Mouse (Mus musculus) liver, embryonic 16.5 days (tissue): ENCODE results near the gene Lix1l. TPM values are rescaled to one million over a fixed set of nuclear protein-coding genes. Genes with fewer than 3 reads are reported as not detected.

ENCODE experiments used
- ATAC-seq: fragments of 200-750 bp; cut with Nextera tagmentation; 2 replicates; pipeline ENCODE4 v1.8.0; 2017; ENCODE audit warnings: low read depth, mild to moderate bottlenecking, moderate number of reproducible peaks, moderate library complexity
- H3K27ac ChIP-seq: fragments of 300-500 bp; sonication (generic); 2 replicates; pipeline ENCODE4 v1.5.1; 2014; ENCODE audit warnings: mild to moderate bottlenecking, low read length
- H3K27me3 ChIP-seq: fragments of 300-500 bp; sonication (generic); 2 replicates; pipeline ENCODE4 v1.6.1; 2014; ENCODE audit warnings: low read depth, low read length, mixed read lengths; ENCODE audit not compliant: control insufficient read depth, insufficient read depth
- H3K36me3 ChIP-seq: fragments of 300-500 bp; sonication (generic); 2 replicates; pipeline ENCODE4 v1.6.1; 2014; ENCODE audit warnings: mild to moderate bottlenecking; ENCODE audit not compliant: control insufficient read depth, insufficient read depth
- H3K4me1 ChIP-seq: fragments of 300-500 bp; sonication (generic); 2 replicates; pipeline ENCODE4 v1.6.1; 2014; ENCODE audit warnings: low read depth, low read length, mixed read lengths; ENCODE audit not compliant: control insufficient read depth
- H3K4me2 ChIP-seq: fragments of 300-500 bp; sonication (generic); 2 replicates; pipeline ENCODE4 v1.6.1; 2014; ENCODE audit warnings: low read depth, low read length, mixed read lengths
- H3K4me3 ChIP-seq: fragments of 300-500 bp; sonication (generic); 2 replicates; pipeline ENCODE4 v1.5.1; 2014; ENCODE audit warnings: low read depth, mild to moderate bottlenecking, low read length
- H3K9ac ChIP-seq: fragments of 300-500 bp; sonication (generic); 2 replicates; pipeline ENCODE4 v1.6.1; 2014; ENCODE audit warnings: low read depth, low read length
- H3K9me3 ChIP-seq: fragments of 300-500 bp; sonication (generic); replicated peaks from 2 replicates; pipeline ENCODE4 v1.6.1; 2016; ENCODE audit warnings: low read length; ENCODE audit not compliant: control insufficient read depth
- WGBS: fragments of 180-500 bp; shearing (Covaris S2); extraction: QIAGEN DNeasy Blood & Tissue Kit; methylation state at CpG from one replicate; pipeline ENCODE4 v1.1.7; 2014; ENCODE audit not compliant: insufficient replicate concordance; 5-methylcytosine and 5-hydroxymethylcytosine counted together
- polyA plus RNA-seq: library from polyadenylated mRNA; unstranded; fragments of >200 nt; fragmentation: Nextera tagmentation; extraction: Ambion mirVana; gene quantifications from 2 replicates; pipeline ENCODE4 v1.2.1, GENCODE M21; 2015

Gene Lix1l
- polyA plus RNA-seq, 1 experiment from 2014 or later = 0.68 TPM

DNA sequence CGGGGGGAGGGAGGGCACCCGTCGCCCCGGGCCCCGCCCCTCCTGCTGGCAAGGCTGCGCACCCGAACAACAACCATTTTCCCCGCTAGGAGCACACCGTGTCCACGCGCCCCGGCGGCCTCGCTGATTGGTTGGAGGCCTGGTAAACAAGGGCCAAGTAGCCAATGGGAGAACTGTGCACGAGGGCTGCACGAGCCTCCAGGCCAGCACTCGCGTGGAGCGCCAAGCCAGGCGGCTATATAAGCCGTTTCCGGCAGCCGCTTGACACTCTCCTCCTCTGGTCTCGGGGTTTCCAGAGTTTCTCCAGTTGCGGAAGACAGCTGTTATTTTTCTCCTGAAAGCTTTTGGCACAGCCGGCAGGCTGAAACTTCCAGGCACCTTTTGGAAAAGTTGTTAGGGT, 43.3 kb upstream of the Lix1l start, which contains the start of gene Txnip:
Gene Txnip, plus strand, starts transcription at position 264 of the 400 bp plus-strand sequence.
- WGBS = under 1% methylated on average over 26 of the region's 26 CpGs
- H3K4me1 ChIP-seq = peaks cover 30% of the 10 kb centered on the region
- peak; percentile 99 for ATAC-seq

DNA sequence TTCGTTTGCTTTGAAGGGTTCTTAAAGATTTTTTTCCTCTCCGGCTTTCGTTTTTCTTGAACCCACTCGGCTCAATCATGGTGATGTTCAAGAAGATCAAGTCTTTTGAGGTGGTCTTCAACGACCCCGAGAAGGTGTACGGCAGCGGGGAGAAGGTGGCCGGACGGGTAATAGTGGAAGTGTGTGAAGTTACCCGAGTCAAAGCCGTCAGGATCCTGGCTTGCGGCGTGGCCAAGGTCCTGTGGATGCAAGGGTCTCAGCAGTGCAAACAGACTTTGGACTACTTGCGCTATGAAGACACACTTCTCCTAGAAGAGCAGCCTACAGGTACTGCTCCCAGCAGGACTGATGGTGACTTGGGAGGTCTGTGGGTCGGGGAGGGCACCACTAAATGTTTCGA, 42.8 kb upstream of the Lix1l start:
- H3K9ac ChIP-seq = peak overlapping the region; percentile 70
- no peaks in the 10 kb centered on the region for H3K27me3 ChIP-seq
- WGBS = under 1% methylated on average over 17 of the region's 17 CpGs
- peaks cover 21% of the 10 kb centered on the region for H3K36me3 ChIP-seq
- peak; percentile 2 for ATAC-seq
- H3K4me3 ChIP-seq = peak overlapping the region; percentile 66
- H3K27ac ChIP-seq = peak overlapping the region; percentile 78
- peaks cover 30% of the 10 kb centered on the region for H3K4me1 ChIP-seq
- no peaks in the 10 kb centered on the region for H3K9me3 ChIP-seq
- H3K4me2 ChIP-seq = peak overlapping the region; percentile 95

More for the DNA sequence above, 43.3 kb upstream of the Lix1l start, which contains the start of gene Txnip:
- H3K9ac ChIP-seq = peak within 1 kb of the TSS; percentile 81
- H3K36me3 ChIP-seq = peaks cover 21% of the 10 kb centered on the region
- H3K4me2 ChIP-seq = peak within 1 kb of the TSS; percentile 95
- H3K9me3 ChIP-seq = no peaks in the 10 kb centered on the region
- H3K27me3 ChIP-seq = no peaks in the 10 kb centered on the region
- H3K4me3 ChIP-seq = peak within 1 kb of the TSS; percentile 66
- peak within 1 kb of the TSS; percentile 78 for H3K27ac ChIP-seq

DNA sequence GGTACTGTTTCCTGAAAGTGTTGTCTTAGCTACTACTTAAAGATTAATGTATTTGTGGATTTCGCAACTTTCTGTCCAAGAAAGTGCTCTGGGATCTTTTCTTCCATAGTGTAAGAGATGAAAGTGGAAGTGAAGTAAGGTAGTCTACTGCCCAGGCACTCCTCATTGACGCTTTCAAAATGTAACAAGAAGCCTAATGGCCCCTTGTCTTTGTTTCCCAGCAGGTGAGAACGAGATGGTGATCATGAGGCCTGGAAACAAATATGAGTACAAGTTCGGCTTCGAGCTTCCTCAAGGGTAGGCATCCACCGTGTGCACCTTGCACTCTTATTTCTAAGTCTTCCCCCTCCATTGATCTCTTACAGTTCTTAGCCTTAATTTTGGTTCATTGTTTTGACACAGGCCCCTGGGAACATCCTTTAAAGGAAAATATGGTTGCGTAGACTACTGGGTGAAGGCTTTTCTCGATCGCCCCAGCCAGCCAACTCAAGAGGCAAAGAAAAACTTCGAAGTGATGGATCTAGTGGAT, 42.2 kb upstream of the Lix1l start:
- no peak for ATAC-seq
- peak overlapping the region; percentile 66 for H3K4me3 ChIP-seq
- H3K4me2 ChIP-seq = peak overlapping the region; percentile 95
- H3K9me3 ChIP-seq = no peaks in the 10 kb centered on the region
- 14% methylated on average over 10 of the region's 10 CpGs for WGBS
- H3K27me3 ChIP-seq = no peaks in the 10 kb centered on the region
- peak overlapping the region; percentile 70 for H3K9ac ChIP-seq
- H3K27ac ChIP-seq = peak overlapping the region; percentile 78
- peaks cover 21% of the 10 kb centered on the region for H3K36me3 ChIP-seq
- H3K4me1 ChIP-seq = peaks cover 32% of the 10 kb centered on the region

DNA sequence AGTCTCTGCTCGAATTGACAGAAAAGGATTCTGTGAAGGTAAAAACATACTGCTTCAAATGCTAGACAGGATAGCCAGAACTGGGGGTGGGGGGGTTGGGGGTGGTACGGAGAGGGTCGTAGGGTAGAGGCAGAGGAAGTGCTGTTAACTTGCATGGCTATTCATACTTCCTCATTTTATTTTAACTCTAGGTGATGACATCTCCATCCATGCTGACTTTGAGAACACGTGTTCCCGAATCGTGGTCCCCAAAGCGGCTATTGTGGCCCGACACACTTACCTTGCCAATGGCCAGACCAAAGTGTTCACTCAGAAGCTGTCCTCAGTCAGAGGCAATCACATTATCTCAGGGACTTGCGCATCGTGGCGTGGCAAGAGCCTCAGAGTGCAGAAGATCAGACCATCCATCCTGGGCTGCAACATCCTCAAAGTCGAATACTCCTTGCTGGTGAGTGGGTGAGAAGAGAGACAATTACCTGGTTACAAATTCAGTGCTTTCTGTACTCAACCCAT, 41.5 kb upstream of the Lix1l start:
- Histone ChIP-seq H3K27ac (peak overlapping the region; percentile 29; the same call in 1 of the 2 replicates), H3K4me3 (peak overlapping the region; percentile 66), H3K9me3 (no peaks in the 10 kb centered on the region), H3K9ac (peak overlapping the region; percentile 70), H3K27me3 (no peaks in the 10 kb centered on the region), H3K4me2 (peak overlapping the region; percentile 95), H3K36me3 (peaks cover 21% of the 10 kb centered on the region), H3K4me1 (peaks cover 39% of the 10 kb centered on the region)
- ATAC-seq = no peak
- 11% methylated on average over 12 of the region's 12 CpGs for WGBS

DNA sequence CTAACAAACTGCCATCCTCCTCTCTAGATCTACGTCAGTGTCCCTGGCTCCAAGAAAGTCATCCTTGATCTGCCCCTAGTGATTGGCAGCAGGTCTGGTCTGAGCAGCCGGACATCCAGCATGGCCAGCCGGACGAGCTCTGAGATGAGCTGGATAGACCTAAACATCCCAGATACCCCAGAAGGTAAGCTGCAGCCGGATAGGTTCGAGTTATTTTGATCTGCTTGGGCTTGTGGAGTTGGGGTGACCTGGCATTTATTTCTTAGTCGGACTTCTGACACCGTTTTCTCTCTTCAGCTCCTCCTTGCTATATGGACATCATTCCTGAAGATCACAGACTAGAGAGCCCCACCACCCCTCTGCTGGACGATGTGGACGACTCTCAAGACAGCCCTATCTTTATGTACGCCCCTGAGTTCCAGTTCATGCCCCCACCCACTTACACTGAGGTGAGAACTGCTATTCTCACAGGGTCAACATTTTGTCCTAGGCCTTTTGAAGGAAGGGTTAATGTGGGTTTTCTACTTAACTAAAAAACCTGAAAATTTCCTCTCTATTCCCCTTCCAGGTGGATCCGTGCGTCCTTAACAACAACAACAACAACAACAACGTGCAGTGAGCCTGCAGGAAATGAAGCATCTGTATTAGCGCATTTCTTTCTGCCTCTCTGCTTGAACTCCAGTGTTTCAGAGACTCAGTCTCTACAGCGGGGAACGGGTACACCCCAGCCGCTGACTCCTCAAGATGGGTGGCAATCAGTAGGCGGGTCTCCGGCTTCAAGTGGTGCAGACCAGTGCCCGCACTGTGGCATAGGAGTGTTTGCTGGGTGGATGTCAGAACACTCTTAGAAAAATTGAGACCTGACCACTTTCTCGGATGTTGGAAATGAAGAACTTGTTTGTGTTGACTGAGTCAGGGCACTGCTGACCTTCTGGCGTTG, 40.8 kb upstream of the Lix1l start:
- no peaks in the 10 kb centered on the region for H3K9me3 ChIP-seq
- peak overlapping the region; percentile 66 for H3K4me3 ChIP-seq
- peaks cover 42% of the 10 kb centered on the region for H3K4me1 ChIP-seq
- ATAC-seq = no peak
- H3K4me2 ChIP-seq = peak overlapping the region; percentile 95
- peaks cover 21% of the 10 kb centered on the region for H3K36me3 ChIP-seq
- WGBS = 36% methylated on average over 23 of the region's 23 CpGs
- H3K27me3 ChIP-seq = no peaks in the 10 kb centered on the region
- H3K9ac ChIP-seq = peak overlapping the region; percentile 70
- H3K27ac ChIP-seq = peak overlapping the region; percentile 58; the same call in 1 of the 2 replicates

DNA sequence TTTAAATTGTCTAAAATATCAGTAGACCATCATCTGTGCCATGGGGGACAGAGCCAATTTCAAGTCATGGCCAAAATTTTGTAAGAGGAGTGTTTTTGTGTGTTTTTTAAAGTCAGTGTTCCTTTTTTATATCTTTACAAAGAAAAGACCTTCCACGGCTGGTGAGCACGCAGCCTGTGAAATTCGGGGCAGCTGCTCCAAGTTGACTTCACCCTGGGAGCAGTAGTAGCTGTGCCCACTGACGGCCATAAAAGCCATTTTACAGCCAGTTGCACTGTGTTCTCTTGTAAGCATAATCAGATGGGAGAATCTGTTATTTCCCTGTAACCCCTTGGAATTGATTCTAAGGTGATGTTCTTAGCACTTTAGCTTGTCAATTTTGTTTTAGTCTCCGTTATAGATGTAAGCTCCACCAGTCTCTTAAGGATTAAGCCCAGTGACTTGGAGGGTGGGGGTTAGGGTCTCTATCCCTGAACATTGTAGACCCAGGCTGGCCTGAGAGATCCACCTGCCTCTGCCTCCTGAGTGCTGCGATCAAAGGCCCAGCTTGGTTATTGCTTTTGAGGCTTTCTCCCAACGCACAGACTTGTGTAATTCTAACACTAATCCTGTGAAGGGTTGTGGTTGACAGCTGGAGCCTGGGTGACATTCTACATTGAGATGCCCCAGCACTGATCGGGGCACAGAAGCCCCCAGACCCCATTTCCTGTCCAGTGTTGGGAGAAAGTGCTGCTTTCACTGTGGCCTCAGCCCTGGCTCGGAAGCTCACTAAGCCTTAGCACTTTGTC, 39.9 kb upstream of the Lix1l start:
- H3K27me3 ChIP-seq = no peaks in the 10 kb centered on the region
- H3K4me2 ChIP-seq = peak overlapping the region; percentile 95
- peak overlapping the region; percentile 70; the same call in 1 of the 2 replicates for H3K9ac ChIP-seq
- no peaks in the 10 kb centered on the region for H3K9me3 ChIP-seq
- WGBS = 70% methylated on average over 9 of the region's 9 CpGs
- H3K4me1 ChIP-seq = peaks cover 42% of the 10 kb centered on the region
- ATAC-seq = no peak
- peaks cover 21% of the 10 kb centered on the region for H3K36me3 ChIP-seq
- H3K4me3 ChIP-seq = peak overlapping the region; percentile 66
- peak overlapping the region; percentile 15; the same call in 1 of the 2 replicates for H3K27ac ChIP-seq

DNA sequence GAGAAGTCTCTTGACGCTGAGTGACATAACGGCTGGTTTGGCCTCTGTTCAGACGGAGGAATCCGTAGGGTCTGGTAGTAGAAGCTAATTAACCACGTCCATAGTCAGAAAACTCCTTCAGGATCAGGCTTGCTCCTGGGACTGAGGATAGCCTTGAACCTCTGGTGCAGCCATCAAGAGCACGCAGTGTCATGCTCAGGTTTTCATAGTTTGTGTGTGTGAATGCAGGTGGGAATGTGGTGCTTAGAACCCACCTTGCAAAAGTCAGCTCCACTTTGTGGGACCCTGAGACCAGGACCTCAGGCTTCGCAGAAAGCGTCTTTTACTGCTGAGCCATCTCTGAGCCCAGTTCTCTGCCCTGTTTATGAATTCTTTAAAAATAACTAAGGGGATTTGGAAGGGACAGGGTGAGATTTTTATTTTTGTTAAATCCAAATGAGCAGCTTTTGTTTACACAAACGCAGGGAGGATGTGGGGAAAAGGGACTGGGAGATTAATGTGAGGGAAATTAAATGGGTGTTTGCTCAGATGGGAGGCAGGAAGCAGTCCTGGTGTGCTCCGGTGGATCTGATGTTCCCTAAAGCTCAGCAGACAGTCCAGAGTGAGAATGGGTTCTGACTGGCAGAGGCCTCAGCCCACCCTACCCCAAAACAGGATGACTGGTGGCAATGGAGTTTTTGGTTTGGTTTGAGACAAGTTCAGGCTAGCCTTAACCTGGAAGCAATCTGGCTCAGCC, 38.8 kb upstream of the Lix1l start:
- no peaks in the 10 kb centered on the region for H3K9me3 ChIP-seq
- no peak overlapping the region for H3K9ac ChIP-seq
- peaks cover 21% of the 10 kb centered on the region for H3K36me3 ChIP-seq
- H3K27me3 ChIP-seq = no peaks in the 10 kb centered on the region
- H3K27ac ChIP-seq = peak overlapping the region; percentile 37; the same call in 1 of the 2 replicates
- WGBS = 46% methylated on average over 10 of the region's 10 CpGs
- no peak overlapping the region for H3K4me3 ChIP-seq
- peaks cover 39% of the 10 kb centered on the region for H3K4me1 ChIP-seq
- ATAC-seq = no peak
- no peak overlapping the region for H3K4me2 ChIP-seq

DNA sequence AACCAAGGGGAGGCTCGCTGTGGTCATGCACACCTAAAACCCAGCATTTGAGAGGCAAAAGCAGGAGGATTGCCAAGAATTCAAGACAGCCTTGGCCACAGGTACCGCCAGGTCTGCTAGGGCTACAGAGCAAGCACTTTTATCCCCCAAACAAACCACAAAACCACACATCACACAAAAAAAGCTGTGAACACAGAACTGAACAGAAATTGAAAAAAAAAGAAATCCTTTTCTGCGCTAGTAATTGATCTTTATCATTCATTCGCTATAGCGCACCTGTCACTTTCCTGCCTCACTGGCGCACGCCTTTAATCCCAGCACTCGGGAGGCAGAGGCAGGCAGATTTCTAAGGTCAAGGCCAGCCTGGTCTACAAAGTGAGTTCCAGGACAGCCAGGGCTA, 37.7 kb upstream of the Lix1l start:
- Histone ChIP-seq H3K27me3 (no peaks in the 10 kb centered on the region), H3K27ac (no peak overlapping the region), H3K4me1 (peaks cover 42% of the 10 kb centered on the region), H3K4me2 (no peak overlapping the region), H3K36me3 (peaks cover 21% of the 10 kb centered on the region), H3K4me3 (no peak overlapping the region), H3K9ac (no peak overlapping the region), H3K9me3 (no peaks in the 10 kb centered on the region)
- ATAC-seq = no peak
- 51% methylated on average over 8 of the region's 8 CpGs for WGBS
